Mouse (Mus musculus) liver, adult 2 months (tissue): ENCODE data around the gene Gm49711.

ENCODE experiments used
- CTCF ChIP-seq: fragments of 200-500 bp; IDR thresholded peaks from 2 replicates; pipeline ENCODE4 v1.5.1; 2011; ENCODE audit warnings: low read depth, low read length, control low read depth
- POLR2A ChIP-seq: fragments of 200-500 bp; IDR thresholded peaks from 2 replicates; pipeline ENCODE4 v1.6.1; 2011; ENCODE audit warnings: low read length, control low read depth; ENCODE audit not compliant: insufficient read depth; ENCODE audit errors: extremely low read depth

DNA sequence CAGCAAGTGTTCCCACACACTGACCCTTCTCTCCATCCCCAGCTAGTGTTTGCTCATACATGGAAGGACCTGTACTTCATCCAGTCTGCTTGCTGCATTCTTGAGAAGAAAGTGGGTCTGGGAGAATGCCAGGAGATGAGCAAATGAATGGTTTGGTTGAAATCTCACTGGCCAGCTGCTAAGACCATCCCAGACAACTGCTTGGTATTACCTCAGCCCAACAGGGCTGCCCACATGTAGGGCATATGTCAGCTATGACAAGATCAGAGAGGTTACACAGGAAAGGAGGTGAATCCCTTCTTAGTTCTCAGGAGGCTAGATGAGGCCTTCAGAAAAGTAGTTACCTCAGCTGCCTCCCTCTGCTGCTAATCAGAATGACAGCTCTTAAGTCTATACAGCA, 132.5 kb downstream of the Gm49711 start:
- TF ChIP-seq CTCF (no peak), POLR2A (no peak)
